Mouse (Mus musculus) heart, embryonic 16.5 days (tissue): Measurements from ENCODE around the gene Arhgap33. TPM values are rescaled to one million over a fixed set of nuclear protein-coding genes. Genes with fewer than 3 reads are reported as not detected.
"Not testable (repeated sequence)": the region's sequence is repeated elsewhere in the genome, so short reads cannot be mapped to it uniquely, and the experiment has no call there.

Experiments
- ATAC-seq: fragments of 200-750 bp; cut with Nextera tagmentation; replicated peaks from 2 replicates; pipeline ENCODE4 v1.8.0; 2017; ENCODE audit warnings: moderate number of reproducible peaks; ENCODE audit not compliant: insufficient read depth, low FRiP score; ENCODE audit errors: extremely low read depth
- H3K27ac ChIP-seq: fragments of 300-500 bp; sonication (generic); 2 replicates; pipeline ENCODE4 v1.5.1; 2014; ENCODE audit warnings: mild to moderate bottlenecking, low read length, control low read depth, moderate library complexity
- H3K27me3 ChIP-seq: fragments of 300-500 bp; sonication (generic); 2 replicates; pipeline ENCODE4 v1.6.1; 2014; ENCODE audit warnings: low read length, mixed read lengths; ENCODE audit not compliant: control insufficient read depth, insufficient read depth
- H3K36me3 ChIP-seq: fragments of 300-500 bp; sonication (generic); 2 replicates; pipeline ENCODE4 v1.6.1; 2014; ENCODE audit not compliant: control insufficient read depth, insufficient read depth
- H3K4me1 ChIP-seq: fragments of 300-500 bp; sonication (generic); 2 replicates; pipeline ENCODE4 v1.6.1; 2014; ENCODE audit warnings: low read length, mixed read lengths; ENCODE audit not compliant: control insufficient read depth, insufficient read depth
- H3K4me2 ChIP-seq: fragments of 300-500 bp; sonication (generic); 2 replicates; pipeline ENCODE4 v1.6.1; 2014; ENCODE audit warnings: low read depth, mild to moderate bottlenecking, control low read depth, low read length
- H3K4me3 ChIP-seq: fragments of 300-500 bp; sonication (generic); 2 replicates; pipeline ENCODE4 v1.5.1; 2014; ENCODE audit warnings: mild to moderate bottlenecking, control low read depth, low read length
- H3K9ac ChIP-seq: fragments of 300-500 bp; sonication (generic); 2 replicates; pipeline ENCODE4 v1.6.1; 2014; ENCODE audit warnings: low read length, control low read depth
- H3K9me3 ChIP-seq: fragments of 300-500 bp; sonication (generic); replicated peaks from 2 replicates; pipeline ENCODE4 v1.6.1; 2016; ENCODE audit warnings: low read length; ENCODE audit not compliant: control insufficient read depth
- WGBS: fragments of 180-500 bp; shearing (Covaris S2); extraction: QIAGEN DNeasy Blood & Tissue Kit; methylation state at CpG from one replicate; pipeline ENCODE4 v1.1.7; 2014; 5-methylcytosine and 5-hydroxymethylcytosine counted together
- microRNA-seq: library from miRNA; unstranded; fragments of <30 nt; microRNA quantifications from one replicate; pipeline ENCODE4, GENCODE M21; 2017
- polyA plus RNA-seq: library from polyadenylated mRNA; unstranded; fragments of >200 nt; fragmentation: Nextera tagmentation; extraction: Ambion mirVana; gene quantifications from 2 replicates; pipeline ENCODE4 v1.2.1, GENCODE M21; 2015

Gene Arhgap33
- polyA plus RNA-seq, 1 experiment from 2014 or later: 7.3 TPM

DNA sequence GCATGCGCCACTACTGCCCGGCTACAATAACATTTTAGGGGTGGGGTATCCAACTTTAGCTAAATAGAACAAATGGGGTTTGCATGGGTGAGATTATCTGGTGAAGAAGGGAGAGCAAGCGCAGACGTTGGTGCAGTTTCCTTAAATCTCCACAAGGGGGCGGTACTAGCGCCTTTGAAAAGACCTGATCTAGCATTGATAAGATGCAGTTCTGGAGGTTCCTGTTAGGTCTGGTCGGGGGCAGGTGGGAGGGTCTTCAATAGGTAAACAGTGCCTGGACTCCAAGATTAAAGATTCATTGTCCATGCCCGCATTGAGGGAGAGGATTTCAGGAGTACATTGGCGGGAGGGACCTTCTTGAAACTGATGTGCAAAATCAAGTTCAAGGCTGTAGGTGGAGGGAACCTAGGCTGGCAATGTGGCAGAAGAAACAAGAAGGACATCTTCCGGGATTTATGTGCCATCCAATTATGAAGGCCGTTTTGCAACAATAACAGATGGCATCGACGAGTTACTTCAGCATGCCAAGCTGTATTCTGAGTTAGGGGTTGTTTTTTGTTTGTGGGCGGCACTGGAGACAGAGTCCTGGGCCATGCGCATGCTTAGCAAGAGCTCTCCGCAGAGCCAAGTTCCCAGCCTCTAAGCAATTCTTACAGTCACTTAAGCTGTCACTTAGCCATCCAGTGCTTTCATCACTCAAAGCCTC is 44.5 kb downstream of the Arhgap33 start:
- ATAC-seq: no peak
- 28% methylated on average over 16 of the region's 16 CpGs for WGBS
- H3K36me3 ChIP-seq: no peaks in the 10 kb centered on the region
- H3K27ac ChIP-seq: no peak overlapping the region
- H3K27me3 ChIP-seq: 0 out of 2 replicates have a peak, but pooled peaks cover 8% of the 10 kb centered on the region
- no peak overlapping the region for H3K4me3 ChIP-seq
- H3K9ac ChIP-seq: no peak overlapping the region
- no peaks in the 10 kb centered on the region for H3K9me3 ChIP-seq
- H3K4me2 ChIP-seq: no peak overlapping the region
- no peaks in the 10 kb centered on the region for H3K4me1 ChIP-seq

DNA sequence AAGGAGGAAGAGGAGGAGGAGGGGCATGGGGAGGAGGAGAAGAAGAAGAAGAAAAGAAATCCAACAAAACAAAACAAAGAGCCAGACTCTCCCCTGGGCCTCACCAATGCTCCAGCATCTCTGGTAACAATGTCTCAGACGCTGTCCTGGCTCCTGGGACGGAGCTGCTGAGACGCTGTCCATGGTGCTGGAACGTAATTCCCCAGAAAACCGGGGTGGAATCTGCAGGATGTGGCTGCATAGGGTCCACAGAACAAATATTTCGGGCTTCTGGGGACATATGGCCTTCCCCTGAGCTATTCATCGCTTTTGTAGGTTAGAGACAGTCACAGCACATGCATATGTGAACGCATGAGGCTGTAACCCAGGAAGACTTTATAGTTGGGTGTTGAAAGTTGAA is 50.6 kb downstream of the Arhgap33 start:
- Histone ChIP-seq H3K36me3 (no peaks in the 10 kb centered on the region), H3K9ac (no peak overlapping the region), H3K27ac (no peak overlapping the region), H3K27me3 (peaks cover 11% of the 10 kb centered on the region; the same call in 1 of the 2 replicates), H3K4me1 (no peaks in the 10 kb centered on the region), H3K4me2 (no peak overlapping the region), H3K9me3 (no peaks in the 10 kb centered on the region), H3K4me3 (no peak overlapping the region)
- WGBS: 8% methylated on average over 8 of the region's 8 CpGs
- no peak for ATAC-seq

DNA sequence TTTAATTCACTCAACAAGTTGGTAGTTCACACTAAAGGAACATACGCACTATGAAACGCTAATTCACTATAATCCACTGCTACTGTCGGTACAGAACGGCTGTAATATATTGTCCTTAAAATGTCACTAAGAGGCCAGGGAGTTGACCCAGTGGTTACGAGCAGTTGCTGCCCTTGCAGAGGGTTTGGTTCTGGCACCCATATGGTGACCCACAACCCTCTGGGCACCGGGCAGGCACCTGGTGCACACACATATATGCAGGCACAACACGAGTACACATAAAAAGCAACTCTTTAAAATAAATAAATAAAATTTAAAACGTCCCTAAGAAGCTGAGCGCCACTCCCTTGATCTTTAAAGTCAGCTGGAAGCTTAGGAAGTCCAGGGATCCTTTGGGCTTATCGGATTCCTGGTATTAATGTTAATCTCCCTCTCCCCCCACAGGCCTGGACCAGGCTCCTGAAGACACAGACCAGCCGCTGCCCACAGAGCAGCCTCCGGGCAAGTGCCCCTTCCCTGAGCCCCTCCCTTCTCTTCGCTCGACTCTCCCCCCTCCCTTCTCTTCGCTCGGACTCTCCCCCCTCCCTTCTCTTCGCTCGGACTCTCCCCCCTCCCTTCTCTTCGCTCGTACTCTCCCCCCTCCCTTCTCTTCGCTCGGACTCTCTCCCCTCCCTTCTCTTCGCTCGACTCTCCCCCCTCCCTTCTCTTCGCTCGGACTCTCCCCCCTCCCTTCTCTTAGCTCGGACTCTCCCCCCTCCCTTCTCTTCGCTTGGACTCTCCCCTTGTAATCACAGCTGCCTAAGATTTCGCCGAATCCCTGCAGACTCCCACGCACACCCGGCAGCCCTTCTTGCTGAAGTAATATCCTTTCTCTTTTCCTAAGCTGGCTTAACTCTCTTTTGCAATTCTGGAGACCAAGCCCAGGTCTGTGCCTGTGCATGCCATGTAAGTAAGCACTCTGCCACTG is 57.2 kb downstream of the Arhgap33 start:
- no peak for ATAC-seq
- 9% methylated on average over 32 of the region's 32 CpGs for WGBS
- Histone ChIP-seq H3K4me3 (peak overlapping the region; percentile 24; the same call in 1 of the 2 replicates), H3K9ac (no peak overlapping the region), H3K4me2 (peak overlapping the region; percentile 59), H3K9me3 (no peaks in the 10 kb centered on the region), H3K36me3 (no peaks in the 10 kb centered on the region), H3K4me1 (0 out of 2 replicates have a peak, but pooled peaks cover 3% of the 10 kb centered on the region), H3K27me3 (peaks cover 11% of the 10 kb centered on the region), H3K27ac (no peak overlapping the region)

DNA sequence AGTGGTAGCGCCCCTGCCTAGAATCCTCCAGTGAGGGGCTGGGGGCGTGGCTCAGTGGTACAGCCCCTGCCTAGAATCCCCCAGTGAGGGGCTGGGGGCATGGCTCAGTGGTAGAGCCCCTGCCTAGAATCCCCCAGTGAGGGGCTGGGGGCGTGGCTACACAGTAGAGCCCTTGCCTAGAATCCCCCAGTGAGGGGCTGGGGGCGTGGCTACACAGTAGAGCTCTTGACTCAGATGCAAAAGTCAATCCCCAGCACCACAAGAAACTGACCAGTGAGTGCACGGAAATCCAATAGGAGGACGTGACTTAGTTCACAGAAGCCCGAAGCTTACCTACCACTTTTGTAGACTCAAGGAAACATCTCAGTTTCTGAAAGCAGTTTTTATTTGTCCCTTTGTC is 58.7 kb downstream of the Arhgap33 start:
- 83% methylated on average over 7 of the region's 7 CpGs for WGBS
- H3K27me3 ChIP-seq, H3K4me2 ChIP-seq, H3K27ac ChIP-seq, H3K9me3 ChIP-seq, H3K9ac ChIP-seq, H3K36me3 ChIP-seq, H3K4me1 ChIP-seq, H3K4me3 ChIP-seq, ATAC-seq: not testable (repeated sequence)

DNA sequence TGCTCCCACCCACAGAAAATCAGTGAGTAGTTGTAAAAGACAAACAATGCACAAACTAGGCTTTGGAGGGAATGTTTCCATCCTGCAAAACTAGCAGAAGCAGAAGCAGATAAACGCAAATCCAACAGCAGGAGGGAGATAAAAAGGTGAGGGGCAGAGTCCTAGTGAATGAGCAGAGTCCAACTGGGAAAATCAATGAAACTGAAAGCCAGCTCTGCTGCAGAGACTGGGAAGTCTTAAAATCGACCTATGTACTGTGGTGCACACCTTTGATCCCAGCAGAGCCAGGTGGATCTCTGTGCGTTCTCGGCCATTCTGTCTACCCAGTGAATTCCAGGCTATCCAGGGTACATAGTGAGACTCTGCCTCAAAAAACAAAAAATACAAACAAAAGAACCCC is 59.9 kb downstream of the Arhgap33 start:
- whole genome bisulfite sequencing: 55% methylated on average over 4 of the region's 4 CpGs
- Histone ChIP-seq H3K4me1 (0 out of 2 replicates have a peak, but pooled peaks cover 3% of the 10 kb centered on the region), H3K9me3 (no peaks in the 10 kb centered on the region), H3K9ac (no peak overlapping the region), H3K36me3 (no peaks in the 10 kb centered on the region), H3K27me3 (peaks cover 7% of the 10 kb centered on the region), H3K4me2 (no peak overlapping the region), H3K27ac (no peak overlapping the region), H3K4me3 (no peak overlapping the region)
- ATAC-seq: no peak

DNA sequence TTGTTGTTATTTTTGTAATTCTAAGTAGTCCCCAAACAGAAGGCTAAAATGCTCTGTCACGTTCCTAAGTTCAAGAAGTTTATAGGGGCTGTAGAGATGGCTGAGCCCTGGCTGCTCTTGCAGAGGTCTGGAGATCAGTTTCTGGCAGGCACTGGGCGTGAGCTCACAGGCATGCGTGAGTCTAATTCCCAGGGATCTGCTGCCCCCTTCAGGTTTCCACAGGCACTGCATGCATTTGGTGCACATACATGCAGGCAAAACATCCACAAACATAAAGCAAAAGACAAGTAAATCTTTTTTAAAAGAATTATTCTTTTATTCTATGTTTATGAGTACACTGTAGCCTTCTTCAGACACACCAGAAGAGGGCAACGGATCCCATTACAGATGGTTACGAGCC is 62.4 kb downstream of the Arhgap33 start:
- Histone ChIP-seq H3K4me1 (no peaks in the 10 kb centered on the region), H3K4me3 (no peak overlapping the region), H3K27ac (no peak overlapping the region), H3K9ac (no peak overlapping the region), H3K27me3 (peaks cover 6% of the 10 kb centered on the region), H3K9me3 (no peaks in the 10 kb centered on the region), H3K4me2 (no peak overlapping the region), H3K36me3 (no peaks in the 10 kb centered on the region)
- 44% methylated on average over 5 of the region's 5 CpGs for WGBS
- no peak for ATAC-seq

Small RNAs within 50 kb of the gene (microRNA-seq; reads per million reads assigned to microRNA genes)
- gene Gm38670: 2.6 reads per million, percentile 7 among the genes with 10 or more reads in this experiment

Other genes starting within 250 kb of the Arhgap33 start
- 7.0 and 8.0 TPM in 2 replicates for gene Clip3, start 243.3 kb downstream of the Arhgap33 start, polyA plus RNA-seq
- gene Alkbh6, start 226.3 kb downstream of the Arhgap33 start, polyA plus RNA-seq: 62.0 and 67.1 TPM in 2 replicates
- gene Syne4, start 220.3 kb downstream of the Arhgap33 start, polyA plus RNA-seq: 9.2 and 10.0 TPM in 2 replicates
- gene E130208F15Rik, start 213.3 kb downstream of the Arhgap33 start, polyA plus RNA-seq: 3.6 and 7.3 TPM in 2 replicates
- 12.0 and 17.0 TPM in 2 replicates for gene Sdhaf1, start 211.2 kb downstream of the Arhgap33 start, polyA plus RNA-seq
- 1.2 and 1.4 TPM in 2 replicates for gene Lrfn3, start 172.3 kb downstream of the Arhgap33 start, polyA plus RNA-seq
- 32.2 and 34.7 TPM in 2 replicates for gene Tyrobp, start 121.3 kb downstream of the Arhgap33 start, polyA plus RNA-seq
- gene Hcst, start 115.2 kb downstream of the Arhgap33 start, polyA plus RNA-seq: 2.2 and 4.6 TPM in 2 replicates
- gene Nfkbid, start 113.3 kb downstream of the Arhgap33 start, polyA plus RNA-seq: 1.7 and 1.8 TPM in 2 replicates
- gene Aplp1, start 89.5 kb downstream of the Arhgap33 start, polyA plus RNA-seq: 11.1 and 13.5 TPM in 2 replicates
- gene Kirrel2, start 77.4 kb downstream of the Arhgap33 start, polyA plus RNA-seq: 0.15 and 0.20 TPM in 2 replicates
- 0.19 TPM in 1 of 2 replicates, not detected in the other for gene Nphs1, start 76.7 kb downstream of the Arhgap33 start, polyA plus RNA-seq
- gene Prodh2, start 41.4 kb downstream of the Arhgap33 start, polyA plus RNA-seq: 0.09 TPM in 1 of 2 replicates, not detected in the other
- 204 and 205 TPM in 2 replicates for gene Hspb6, start 17.1 kb upstream of the Arhgap33 start, polyA plus RNA-seq
- gene Proser3, start 17.2 kb upstream of the Arhgap33 start, polyA plus RNA-seq: 6.6 and 8.4 TPM in 2 replicates
- 33.6 and 40.1 TPM in 2 replicates for gene Lin37, start 24.8 kb upstream of the Arhgap33 start, polyA plus RNA-seq
- 102 and 104 TPM in 2 replicates for gene U2af1l4, start 28.2 kb upstream of the Arhgap33 start, polyA plus RNA-seq
- 11.4 and 12.0 TPM in 2 replicates for gene Gm49396, start 28.3 kb upstream of the Arhgap33 start, polyA plus RNA-seq
- gene Psenen, start 28.6 kb upstream of the Arhgap33 start, polyA plus RNA-seq: 111 and 123 TPM in 2 replicates
- 3.9 and 5.3 TPM in 2 replicates for gene Igflr1, start 30.4 kb upstream of the Arhgap33 start, polyA plus RNA-seq
- gene Kmt2b, start 53.7 kb upstream of the Arhgap33 start, polyA plus RNA-seq: 4.2 TPM in 2 replicates
- gene Zbtb32, start 63.8 kb upstream of the Arhgap33 start, polyA plus RNA-seq: 0.24 and 0.51 TPM in 2 replicates
- gene Upk1a, start 77.8 kb upstream of the Arhgap33 start, polyA plus RNA-seq: 0.47 and 0.49 TPM in 2 replicates
- 1,996 and 2,229 TPM in 2 replicates for gene Cox6b1, start 91.1 kb upstream of the Arhgap33 start, polyA plus RNA-seq
- gene Etv2, start 100.8 kb upstream of the Arhgap33 start, polyA plus RNA-seq: not detected in 2 replicates
- 84.5 and 85.8 TPM in 2 replicates for gene Rbm42, start 115.3 kb upstream of the Arhgap33 start, polyA plus RNA-seq
- gene Haus5, start 129.9 kb upstream of the Arhgap33 start, polyA plus RNA-seq: 32.2 and 32.6 TPM in 2 replicates
- not detected in 2 replicates for gene Pmis2, start 136.5 kb upstream of the Arhgap33 start, polyA plus RNA-seq
- gene 2200002J24Rik, start 163.9 kb upstream of the Arhgap33 start, polyA plus RNA-seq: 1.0 and 1.8 TPM in 2 replicates
- gene Atp4a, start 177.1 kb upstream of the Arhgap33 start, polyA plus RNA-seq: 0.37 and 0.39 TPM in 2 replicates
- gene Tmem147, start 194.5 kb upstream of the Arhgap33 start, polyA plus RNA-seq: 197 and 203 TPM in 2 replicates
- 0.21 and 0.47 TPM in 2 replicates for gene Gapdhs, start 208.6 kb upstream of the Arhgap33 start, polyA plus RNA-seq
- gene Sbsn, start 216.4 kb upstream of the Arhgap33 start, polyA plus RNA-seq: 1.6 and 1.8 TPM in 2 replicates
- gene Dmkn, start 228.7 kb upstream of the Arhgap33 start, polyA plus RNA-seq: 5.2 and 5.9 TPM in 2 replicates